Mouse (Mus musculus): Measurements from ENCODE around the gene Nyap1. TPM values are rescaled to one million over a fixed set of nuclear protein-coding genes. Genes with fewer than 3 reads are reported as not detected.
A peak's percentile ranks its signal among the peaks of the same experiment; 100 is the strongest.

Gene Nyap1
- polyA plus RNA-seq, 1 experiment from 2014 or later = 1.2 TPM

- no peak overlapping the region for H3K9ac ChIP-seq (ENCODE audit: low read depth, low read length)
- ATAC-seq (replicated peaks; ENCODE audit: low FRiP score, low read depth) = no peak
Measured at GRCm38 (mm10) chr5:137690531-137690930, 50.9 kb downstream of the Nyap1 start.

GRCm38 (mm10) chr5:137689974-137690373 is 51.4 kb downstream of the Nyap1 start:
- WGBS = 70% methylated on average over 3 of the region's 3 CpGs
- no peak for TF ChIP-seq CTCF (IDR thresholded peaks at IDR 0.05; ENCODE audit: low read depth)
- H3K27me3 ChIP-seq (ENCODE audit: insufficient read depth, low read length) = no peaks in the 10 kb centered on the region

More at GRCm38 (mm10) chr5:137690531-137690930, 50.9 kb downstream of the Nyap1 start:
- DNase-seq (ENCODE audit: low spot score) = no peak
- Histone ChIP-seq H3K4me1 (replicated peaks; ENCODE audit: insufficient read depth, low read length) (no peaks in the 10 kb centered on the region), H3K4me3 (replicated peaks; ENCODE audit: low read depth, low read length) (no peak overlapping the region), H3K36me3 (ENCODE audit: insufficient read depth, low read length) (no peaks in the 10 kb centered on the region), H3K27me3 (ENCODE audit: insufficient read depth, low read length) (no peaks in the 10 kb centered on the region), H3K4me2 (ENCODE audit: low read length) (no peak overlapping the region), H3K9me3 (replicated peaks; ENCODE audit: low read length) (no peaks in the 10 kb centered on the region), H3K27ac (no peak overlapping the region)
- no peak for TF ChIP-seq CTCF (IDR thresholded peaks at IDR 0.05; ENCODE audit: low read depth)
- 30% methylated on average over 9 of the region's 9 CpGs for WGBS

DNA sequence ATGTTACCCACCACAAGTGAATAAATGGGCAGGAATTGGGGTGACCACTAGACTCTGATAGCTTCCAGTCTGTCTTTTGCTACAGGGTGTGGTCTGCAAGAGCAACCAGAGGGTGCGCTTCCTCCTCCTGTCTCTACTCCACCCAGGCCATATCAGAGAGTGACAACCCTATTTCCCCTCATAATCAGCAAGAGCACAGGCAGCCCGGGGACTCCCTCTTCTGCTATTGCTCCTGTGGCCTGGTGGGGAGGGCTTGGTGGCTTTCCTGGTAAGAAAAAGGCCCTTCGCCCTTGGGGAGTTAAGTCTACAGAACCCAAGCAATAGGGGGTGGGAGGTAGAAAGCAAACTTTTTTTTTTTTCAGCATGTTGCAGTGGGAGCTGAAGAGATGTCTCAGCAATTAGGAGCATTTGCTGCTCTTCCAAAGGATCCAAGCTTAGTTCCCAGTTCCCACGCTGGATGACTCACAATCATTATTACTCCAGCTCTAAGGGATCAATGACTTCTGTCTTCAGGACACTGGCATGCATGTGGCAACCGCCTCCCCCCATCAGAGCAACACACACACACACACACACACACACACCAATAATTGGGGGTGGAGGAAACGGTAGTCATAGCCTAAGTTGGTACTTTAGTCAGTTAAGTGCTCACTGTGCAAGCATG is 55.1 kb downstream of the Nyap1 start:
- no peak for TF ChIP-seq CTCF (IDR thresholded peaks at IDR 0.05; ENCODE audit: low read depth)
- ATAC-seq (replicated peaks; ENCODE audit: low FRiP score, low read depth) = no peak

More at GRCm38 (mm10) chr5:137689974-137690373, 51.4 kb downstream of the Nyap1 start:
- no peak overlapping the region for H3K9ac ChIP-seq (ENCODE audit: low read depth, low read length)
- no peak for DNase-seq (ENCODE audit: low spot score)
- ATAC-seq (replicated peaks; ENCODE audit: low FRiP score, low read depth) = no peak
- H3K4me3 ChIP-seq (replicated peaks; ENCODE audit: low read depth, low read length) = no peak overlapping the region
- H3K27ac ChIP-seq = no peak overlapping the region
- no peaks in the 10 kb centered on the region for H3K9me3 ChIP-seq (replicated peaks; ENCODE audit: low read length)
- H3K36me3 ChIP-seq (ENCODE audit: insufficient read depth, low read length) = no peaks in the 10 kb centered on the region
- H3K4me2 ChIP-seq (ENCODE audit: low read length) = no peak overlapping the region
- H3K4me1 ChIP-seq (replicated peaks; ENCODE audit: insufficient read depth, low read length) = no peaks in the 10 kb centered on the region

GRCm38 (mm10) chr5:137685653-137686052 is 55.8 kb downstream of the Nyap1 start:
- WGBS = 95% methylated on average over 3 of the region's 3 CpGs
- DNase-seq (ENCODE audit: low spot score) (no peak), ATAC-seq (replicated peaks; ENCODE audit: low FRiP score, low read depth) (no peak)
- no peaks in the 10 kb centered on the region for H3K9me3 ChIP-seq (replicated peaks; ENCODE audit: low read length)
- H3K4me2 ChIP-seq (ENCODE audit: low read length) = no peak overlapping the region
- no peak overlapping the region for H3K4me3 ChIP-seq (replicated peaks; ENCODE audit: low read depth, low read length)
- H3K4me1 ChIP-seq (replicated peaks; ENCODE audit: insufficient read depth, low read length) = peaks cover 5% of the 10 kb centered on the region; the same call in 1 of the 2 replicates
- H3K27me3 ChIP-seq (ENCODE audit: insufficient read depth, low read length) = no peaks in the 10 kb centered on the region
- no peak overlapping the region for H3K27ac ChIP-seq
- H3K36me3 ChIP-seq (ENCODE audit: insufficient read depth, low read length) = no peaks in the 10 kb centered on the region
- no peak overlapping the region for H3K9ac ChIP-seq (ENCODE audit: low read depth, low read length)
- no peak for TF ChIP-seq CTCF (IDR thresholded peaks at IDR 0.05; ENCODE audit: low read depth)

More for the DNA sequence above, 55.1 kb downstream of the Nyap1 start:
- Histone ChIP-seq H3K4me1 (replicated peaks; ENCODE audit: insufficient read depth, low read length) (peaks cover 5% of the 10 kb centered on the region; the same call in 1 of the 2 replicates), H3K36me3 (ENCODE audit: insufficient read depth, low read length) (no peaks in the 10 kb centered on the region), H3K9me3 (replicated peaks; ENCODE audit: low read length) (no peaks in the 10 kb centered on the region), H3K4me2 (ENCODE audit: low read length) (no peak overlapping the region), H3K4me3 (replicated peaks; ENCODE audit: low read depth, low read length) (no peak overlapping the region), H3K9ac (ENCODE audit: low read depth, low read length) (no peak overlapping the region), H3K27ac (no peak overlapping the region), H3K27me3 (ENCODE audit: insufficient read depth, low read length) (no peaks in the 10 kb centered on the region)
- WGBS = 86% methylated on average over 6 of the region's 6 CpGs
- DNase-seq (ENCODE audit: low spot score) = no peak

- peak within 1 kb of the TSS; percentile 73 for H3K27ac ChIP-seq
Measured at GRCm38 (mm10) chr5:137684294-137685123, 56.9 kb downstream of the Nyap1 start, which contains the start of gene Agfg2. Agfg2 (minus strand) TSS chr5:137684726.

More at GRCm38 (mm10) chr5:137684294-137685123, 56.9 kb downstream of the Nyap1 start, which contains the start of gene Agfg2:
- TF ChIP-seq CTCF (IDR thresholded peaks at IDR 0.05; ENCODE audit: low read depth) = 0 out of 2 replicates have a peak, but pooled peaks have one; percentile 32
- ATAC-seq (replicated peaks; ENCODE audit: low FRiP score, low read depth) = peak; percentile 98
- WGBS = under 1% methylated on average over 61 of the region's 62 CpGs
- peak within 1 kb of the TSS; percentile 67 for H3K9ac ChIP-seq (ENCODE audit: low read depth, low read length)
- H3K9me3 ChIP-seq (replicated peaks; ENCODE audit: low read length) = no peaks in the 10 kb centered on the region
- no peaks in the 10 kb centered on the region for H3K27me3 ChIP-seq (ENCODE audit: insufficient read depth, low read length)
- peak; percentile 100 for DNase-seq (ENCODE audit: low spot score)
- peak within 1 kb of the TSS; percentile 93 for H3K4me2 ChIP-seq (ENCODE audit: low read length)
- peaks cover 5% of the 10 kb centered on the region; the same call in 1 of the 2 replicates for H3K4me1 ChIP-seq (replicated peaks; ENCODE audit: insufficient read depth, low read length)
- H3K4me3 ChIP-seq (replicated peaks; ENCODE audit: low read depth, low read length) = peak within 1 kb of the TSS; percentile 61
- no peaks in the 10 kb centered on the region for H3K36me3 ChIP-seq (ENCODE audit: insufficient read depth, low read length)

Data from kidney, postnatal 0 days (tissue).